21 mouse cellular contexts compared by ENCODE assay signal in the genomic region with DNA sequence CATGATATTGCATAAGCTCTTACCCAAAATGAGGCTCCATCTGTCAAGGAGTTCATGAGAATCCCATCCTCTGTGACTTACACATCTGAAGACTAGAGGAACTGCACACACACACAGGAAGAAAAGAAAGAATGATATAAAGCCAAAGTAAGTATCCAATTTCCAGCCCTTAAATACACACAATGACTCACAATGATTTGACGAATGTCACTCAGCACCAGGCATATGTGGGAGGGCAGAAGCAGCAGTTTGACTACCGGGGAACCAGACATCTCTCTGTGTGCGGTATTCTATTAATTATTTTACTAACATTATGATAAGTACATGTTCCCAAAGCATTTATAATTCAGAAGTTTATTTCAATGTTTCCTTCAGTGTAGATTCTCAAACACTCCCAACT.
DNase-seq lines count a peak whose midpoint lies in the region; TF ChIP-seq lines count a peak whose summit lies in the region.
"Had no signal": no experiment of that assay in that cellular context is flagged by ENCODE, and none has a peak within 500 bp of the region (broad histone marks: within the 10 kb centered on the region; RNA-seq: fewer than 3 reads in every experiment).

No protein-coding gene starts in this region.

- 83% methylated on average over 3 of the region's 3 CpGs for WGBS in embryonic facial prominence, embryonic 10.5 days

- H3K9me3 ChIP-seq in embryonic facial prominence, embryonic 10.5 days: no peaks in the 10 kb centered on the region
- H3K9me3 ChIP-seq: forebrain, embryonic 10.5 days; forebrain, embryonic 13.5 days; G1E; heart, embryonic 12.5 days; heart, embryonic 15.5 days; hindbrain, embryonic 15.5 days had no signal

- H3K36me3 ChIP-seq in embryonic facial prominence, embryonic 10.5 days (replicated peaks): no peaks in the 10 kb centered on the region
- H3K36me3 ChIP-seq: forebrain, embryonic 10.5 days; G1E; heart, embryonic 12.5 days; heart, embryonic 15.5 days; hindbrain, embryonic 15.5 days had no signal

- DNase-seq in layer of hippocampus, adult 18-20 months (ENCODE audit: low spot score in 2 of 2): peak; percentile 19 to 67
- no peak for DNase-seq in layer of hippocampus, postnatal 25 days (ENCODE audit: extremely low spot score in 1 of 2, low spot score in 1 of 2)
- DNase-seq in left cerebral cortex, adult 2 months (ENCODE audit: extremely low spot score in 1 of 2, low spot score in 2 of 2): no peak
- no peak for DNase-seq in left cerebral cortex, adult 18-20 months (ENCODE audit: low spot score in 2 of 2)
- peak; percentile 23 for DNase-seq in 416B (ENCODE audit: low read depth)
- peak; percentile 1 for DNase-seq in embryonic facial prominence, embryonic 10.5 days (ENCODE audit: low spot score)
- no peak for DNase-seq in cerebellum, adult 11 months
- DNase-seq: B cell, adult 2 months; cerebellum, adult 11-12 months; cerebellum, adult 8-10 months; cerebellum, postnatal 36 days; gastrocnemius, postnatal 36 days; heart, postnatal 36 days had no signal

- H3K27ac ChIP-seq in left cerebral cortex, adult 2 months: peak overlapping the region; percentile 76; the same call in 1 of the 2 replicates
- no peak overlapping the region for H3K27ac ChIP-seq in embryonic facial prominence, embryonic 10.5 days (replicated peaks)
- H3K27ac ChIP-seq: forebrain, embryonic 10.5 days; forebrain, embryonic 13.5 days; heart, embryonic 15.5 days; hindbrain, embryonic 15.5 days had no signal

- peaks cover 12% of the 10 kb centered on the region; the same call in 1 of the 2 replicates for H3K4me1 ChIP-seq in embryonic facial prominence, embryonic 10.5 days
- H3K4me1 ChIP-seq: heart, embryonic 15.5 days; hindbrain, embryonic 15.5 days had no signal

- intact Hi-C loops in left cerebral cortex, adult 2 months (cut with DNase I): loop anchor here (5.0 kb wide), 1 partner anchor 352 kb away; no protein-coding TSS in a partner anchor

- no peak overlapping the region for H3K4me3 ChIP-seq in left cerebral cortex, adult 2 months
- H3K4me3 ChIP-seq in embryonic facial prominence, embryonic 10.5 days: no peak overlapping the region
- H3K4me3 ChIP-seq: forebrain, embryonic 10.5 days; forebrain, embryonic 13.5 days; heart, embryonic 12.5 days; heart, embryonic 15.5 days; hindbrain, embryonic 15.5 days had no signal

- H3K27me3 ChIP-seq in embryonic facial prominence, embryonic 10.5 days (replicated peaks; ENCODE audit: low read depth, poor library complexity, severe bottlenecking): no peaks in the 10 kb centered on the region
- H3K27me3 ChIP-seq: CH12.LX; forebrain, embryonic 13.5 days; heart, embryonic 12.5 days; heart, embryonic 15.5 days; hindbrain, embryonic 15.5 days; Patski had no signal

- TF ChIP-seq CTCF in left cerebral cortex, adult 2 months (IDR thresholded peaks at IDR 0.05): no peak

Comparison
In these comparisons a context has a peak if more than half of its experiments do, and no peak if none do; other contexts are left out.
1. DNase-seq: peak in layer of hippocampus, adult 18-20 months (2 of 2), 416B (single experiment) and embryonic facial prominence, embryonic 10.5 days (single experiment); none in layer of hippocampus, postnatal 25 days (0 of 2), left cerebral cortex, adult 2 months (0 of 2), left cerebral cortex, adult 18-20 months (0 of 2) and cerebellum, adult 11 months (single experiment).